Mouse (Mus musculus): ENCODE data around the gene Fto. TPM values are rescaled to one million over a fixed set of nuclear protein-coding genes. Genes with fewer than 3 reads are reported as not detected.

The Fto gene
- polyA plus RNA-seq, 1 experiment from 2014 or later: 55.3 TPM

DNA sequence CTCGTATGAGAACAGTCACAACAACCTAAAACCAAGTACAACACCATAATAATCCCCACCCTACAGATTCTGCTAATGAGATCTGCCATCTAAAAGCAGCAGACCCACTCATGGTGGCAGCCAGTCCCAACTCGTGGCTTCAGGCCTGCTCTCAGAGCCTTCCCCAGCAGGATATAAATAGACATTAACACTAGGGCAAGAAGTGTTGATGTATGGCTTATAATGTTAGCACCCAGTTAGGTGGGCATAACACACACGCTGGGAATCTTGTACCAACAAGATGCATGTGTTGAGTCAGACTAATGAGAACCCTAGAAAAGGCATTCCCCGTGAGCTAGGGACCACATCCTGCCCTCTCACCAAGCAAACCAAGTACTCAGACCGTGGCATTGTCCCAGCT, 240.1 kb downstream of the Fto start:
- no peak for TF ChIP-seq CTCF (IDR thresholded peaks at IDR 0.05; ENCODE audit: low read depth)
- Histone ChIP-seq H3K9me3 (replicated peaks; ENCODE audit: low read length) (no peaks in the 10 kb centered on the region), H3K4me3 (replicated peaks; ENCODE audit: low read depth, low read length) (no peak overlapping the region), H3K4me1 (replicated peaks; ENCODE audit: insufficient read depth, low read length) (no peaks in the 10 kb centered on the region), H3K36me3 (ENCODE audit: insufficient read depth, low read length) (no peaks in the 10 kb centered on the region), H3K27me3 (ENCODE audit: insufficient read depth, low read length) (no peaks in the 10 kb centered on the region), H3K27ac (no peak overlapping the region), H3K4me2 (ENCODE audit: low read length) (no peak overlapping the region), H3K9ac (ENCODE audit: low read depth, low read length) (no peak overlapping the region)
- DNase-seq (ENCODE audit: low spot score): no peak
- no peak for ATAC-seq (replicated peaks; ENCODE audit: low FRiP score, low read depth)
- WGBS: 76% methylated on average over 5 of the region's 5 CpGs

DNA sequence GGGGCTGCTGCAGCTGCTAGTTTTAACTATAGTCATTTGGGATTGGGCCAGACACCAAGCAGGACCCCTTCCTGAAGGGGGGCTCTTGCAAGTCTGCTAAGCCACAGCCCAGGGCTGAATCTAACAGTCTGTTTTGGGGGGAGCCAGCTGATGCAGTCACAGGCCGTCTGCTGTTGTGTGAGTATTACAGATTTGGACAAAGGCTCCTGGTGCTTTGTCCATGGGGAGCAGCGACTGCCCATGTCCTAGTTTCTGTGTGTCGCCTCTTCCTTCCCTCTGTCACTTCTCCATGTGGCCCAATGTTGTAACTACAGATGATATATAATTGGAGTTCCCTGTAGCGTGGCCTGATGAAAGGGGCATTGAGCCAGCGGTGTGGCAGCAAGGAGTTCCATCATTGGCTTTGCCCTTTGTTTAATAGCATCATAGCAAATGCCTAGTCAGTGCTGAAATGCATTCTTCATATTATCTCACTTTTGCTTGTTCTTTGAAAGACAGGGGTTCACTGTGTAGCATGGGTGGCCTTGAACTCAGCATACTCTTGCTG, 243.8 kb downstream of the Fto start:
- DNase-seq (ENCODE audit: low spot score) (no peak), ATAC-seq (replicated peaks; ENCODE audit: low FRiP score, low read depth) (no peak)
- TF ChIP-seq CTCF (IDR thresholded peaks at IDR 0.05; ENCODE audit: low read depth): no peak
- Histone ChIP-seq H3K4me1 (replicated peaks; ENCODE audit: insufficient read depth, low read length) (no peaks in the 10 kb centered on the region; the same call in 1 of the 2 replicates), H3K36me3 (ENCODE audit: insufficient read depth, low read length) (no peaks in the 10 kb centered on the region), H3K9me3 (replicated peaks; ENCODE audit: low read length) (no peaks in the 10 kb centered on the region), H3K4me2 (ENCODE audit: low read length) (no peak overlapping the region), H3K27me3 (ENCODE audit: insufficient read depth, low read length) (no peaks in the 10 kb centered on the region), H3K9ac (ENCODE audit: low read depth, low read length) (no peak overlapping the region), H3K4me3 (replicated peaks; ENCODE audit: low read depth, low read length) (no peak overlapping the region), H3K27ac (no peak overlapping the region)
- WGBS: 89% methylated on average over 5 of the region's 5 CpGs

DNA sequence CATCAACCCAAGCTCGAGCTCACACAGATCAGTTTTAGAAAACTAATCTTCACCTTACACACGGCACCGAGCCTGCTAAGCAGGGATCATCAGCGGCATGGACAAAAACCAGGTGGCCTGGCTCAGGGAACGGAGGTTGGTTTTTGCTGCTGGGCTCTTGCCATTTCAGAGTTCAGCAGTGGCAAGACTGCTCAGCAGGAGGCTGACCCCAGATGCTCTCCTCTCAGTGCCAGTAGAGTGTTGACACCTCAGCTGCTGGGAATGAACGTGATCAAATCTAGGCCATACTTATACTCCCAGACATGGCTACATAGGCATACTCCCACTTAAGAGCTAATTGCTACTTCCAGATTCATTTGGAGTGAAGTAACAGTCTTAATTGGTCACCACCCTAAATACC, 245.1 kb downstream of the Fto start:
- Histone ChIP-seq H3K36me3 (ENCODE audit: insufficient read depth, low read length) (no peaks in the 10 kb centered on the region), H3K9ac (ENCODE audit: low read depth, low read length) (no peak overlapping the region), H3K9me3 (replicated peaks; ENCODE audit: low read length) (no peaks in the 10 kb centered on the region), H3K4me2 (ENCODE audit: low read length) (no peak overlapping the region), H3K27me3 (ENCODE audit: insufficient read depth, low read length) (no peaks in the 10 kb centered on the region), H3K4me3 (replicated peaks; ENCODE audit: low read depth, low read length) (no peak overlapping the region), H3K27ac (no peak overlapping the region), H3K4me1 (replicated peaks; ENCODE audit: insufficient read depth, low read length) (no peaks in the 10 kb centered on the region; the same call in 1 of the 2 replicates)
- 58% methylated on average over 6 of the region's 6 CpGs for WGBS
- no peak for TF ChIP-seq CTCF (IDR thresholded peaks at IDR 0.05; ENCODE audit: low read depth)
- DNase-seq (ENCODE audit: low spot score): no peak
- no peak for ATAC-seq (replicated peaks; ENCODE audit: low FRiP score, low read depth)

DNA sequence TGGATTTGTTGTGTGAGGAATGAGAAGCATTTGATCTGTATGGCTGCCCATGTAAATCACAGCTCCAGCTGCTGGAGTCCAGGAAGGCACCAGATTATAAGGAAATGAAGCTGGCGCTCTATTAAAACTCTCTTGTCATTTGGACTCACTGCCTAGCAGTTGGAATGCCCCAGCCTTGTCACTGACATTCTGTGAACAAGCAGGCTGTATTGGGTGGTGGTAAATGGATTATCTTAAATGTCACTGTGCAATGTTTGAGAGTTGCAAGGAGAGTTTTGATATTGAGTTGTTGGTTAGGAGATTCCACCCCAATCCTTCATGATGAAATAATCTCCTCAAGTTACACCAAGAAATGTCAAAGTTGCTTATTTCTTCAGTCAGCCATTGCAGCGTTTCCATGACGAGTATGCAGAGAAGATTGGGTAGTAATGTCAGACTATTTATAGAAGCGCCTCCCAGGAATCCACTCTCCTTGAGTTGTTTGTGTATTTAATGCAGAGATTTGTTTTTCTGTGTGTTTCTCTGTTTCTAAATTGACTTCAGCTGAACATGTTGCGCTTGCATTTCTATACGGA, 246.8 kb downstream of the Fto start:
- DNase-seq (ENCODE audit: low spot score): no peak
- Histone ChIP-seq H3K9ac (ENCODE audit: low read depth, low read length) (no peak overlapping the region), H3K4me1 (replicated peaks; ENCODE audit: insufficient read depth, low read length) (no peaks in the 10 kb centered on the region; the same call in 1 of the 2 replicates), H3K27me3 (ENCODE audit: insufficient read depth, low read length) (no peaks in the 10 kb centered on the region), H3K9me3 (replicated peaks; ENCODE audit: low read length) (no peaks in the 10 kb centered on the region), H3K27ac (0 out of 2 replicates have a peak overlapping the region, but pooled peaks have one; percentile 10), H3K4me2 (ENCODE audit: low read length) (no peak overlapping the region), H3K4me3 (replicated peaks; ENCODE audit: low read depth, low read length) (no peak overlapping the region), H3K36me3 (ENCODE audit: insufficient read depth, low read length) (no peaks in the 10 kb centered on the region)
- TF ChIP-seq CTCF (IDR thresholded peaks at IDR 0.05; ENCODE audit: low read depth): no peak
- WGBS: 68% methylated on average over 6 of the region's 6 CpGs
- ATAC-seq (replicated peaks; ENCODE audit: low FRiP score, low read depth): no peak

DNA sequence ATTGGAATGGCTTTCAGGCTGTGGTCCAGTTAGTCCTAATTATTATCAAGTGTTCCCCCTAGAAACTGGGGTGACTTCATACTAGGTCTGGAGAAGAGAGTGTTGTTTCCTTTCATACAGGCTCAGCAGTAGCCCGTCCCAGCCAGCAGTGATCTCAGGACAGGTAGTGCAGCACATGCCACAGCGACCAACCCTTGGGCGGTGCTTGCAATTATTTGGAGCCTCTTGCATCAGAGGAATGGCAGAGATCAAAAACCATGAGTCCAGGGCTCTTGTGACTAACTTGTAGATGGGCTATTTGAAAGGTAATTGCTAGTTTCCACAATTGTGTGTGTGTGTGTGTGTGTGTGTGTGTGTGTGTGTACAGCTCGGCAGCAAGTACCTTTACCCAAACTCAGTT, 247.9 kb downstream of the Fto start:
- TF ChIP-seq CTCF (IDR thresholded peaks at IDR 0.05; ENCODE audit: low read depth): no peak
- 85% methylated on average over 4 of the region's 4 CpGs for WGBS
- no peak for ATAC-seq (replicated peaks; ENCODE audit: low FRiP score, low read depth)
- Histone ChIP-seq H3K27ac (no peak overlapping the region), H3K36me3 (ENCODE audit: insufficient read depth, low read length) (no peaks in the 10 kb centered on the region), H3K4me2 (ENCODE audit: low read length) (no peak overlapping the region), H3K9ac (ENCODE audit: low read depth, low read length) (no peak overlapping the region), H3K4me1 (replicated peaks; ENCODE audit: insufficient read depth, low read length) (peaks cover 4% of the 10 kb centered on the region), H3K9me3 (replicated peaks; ENCODE audit: low read length) (no peaks in the 10 kb centered on the region), H3K27me3 (ENCODE audit: insufficient read depth, low read length) (no peaks in the 10 kb centered on the region), H3K4me3 (replicated peaks; ENCODE audit: low read depth, low read length) (no peak overlapping the region)
- no peak for DNase-seq (ENCODE audit: low spot score)

DNA sequence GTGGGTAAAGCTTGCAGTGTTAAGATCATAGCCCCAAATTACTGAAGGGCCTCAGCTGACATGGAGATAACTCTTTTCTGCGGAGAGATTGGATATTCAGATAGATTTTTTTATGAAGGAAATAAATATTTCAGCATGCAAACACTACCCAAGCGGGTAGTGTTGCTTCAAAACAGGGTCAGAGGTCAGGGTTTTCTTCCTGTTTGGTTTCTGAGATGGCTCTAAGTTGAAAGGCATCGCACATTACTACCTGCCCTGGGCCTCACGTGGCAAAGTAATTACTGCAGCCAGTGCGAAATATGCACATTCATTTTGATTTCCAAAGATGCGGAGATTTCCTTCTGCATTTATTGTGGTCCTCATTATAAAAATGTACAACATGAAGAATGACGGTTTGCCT, 249.3 kb downstream of the Fto start:
- ATAC-seq (replicated peaks; ENCODE audit: low FRiP score, low read depth) (no peak), DNase-seq (ENCODE audit: low spot score) (no peak)
- Histone ChIP-seq H3K4me2 (ENCODE audit: low read length) (no peak overlapping the region), H3K4me3 (replicated peaks; ENCODE audit: low read depth, low read length) (no peak overlapping the region), H3K27ac (no peak overlapping the region), H3K9me3 (replicated peaks; ENCODE audit: low read length) (no peaks in the 10 kb centered on the region), H3K9ac (ENCODE audit: low read depth, low read length) (no peak overlapping the region), H3K27me3 (ENCODE audit: insufficient read depth, low read length) (no peaks in the 10 kb centered on the region), H3K36me3 (ENCODE audit: insufficient read depth, low read length) (no peaks in the 10 kb centered on the region), H3K4me1 (replicated peaks; ENCODE audit: insufficient read depth, low read length) (peaks cover 8% of the 10 kb centered on the region)
- TF ChIP-seq CTCF (IDR thresholded peaks at IDR 0.05; ENCODE audit: low read depth): no peak
- WGBS: 62% methylated on average over 7 of the region's 7 CpGs

DNA sequence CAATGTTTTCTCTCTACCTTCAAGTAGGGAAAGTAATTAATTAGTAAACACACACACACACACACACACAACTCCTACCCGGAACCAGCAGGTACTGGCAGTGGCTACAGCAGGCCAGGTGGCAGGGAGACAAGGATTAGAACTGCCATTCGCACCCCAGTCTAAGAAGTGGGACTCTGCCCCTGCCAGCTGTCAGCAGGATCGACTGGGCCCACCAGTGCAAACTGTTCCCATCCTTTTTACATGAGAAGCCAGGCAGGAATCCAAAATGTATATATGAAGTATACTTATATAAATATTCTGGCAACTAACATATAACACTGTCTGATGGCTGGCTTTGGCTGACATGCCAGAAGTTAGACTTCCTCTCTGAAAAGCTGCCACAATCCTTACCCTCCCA, 250.0 kb downstream of the Fto start:
- DNase-seq (ENCODE audit: low spot score) (no peak), ATAC-seq (replicated peaks; ENCODE audit: low FRiP score, low read depth) (no peak)
- TF ChIP-seq CTCF (IDR thresholded peaks at IDR 0.05; ENCODE audit: low read depth): no peak

More for the DNA sequence above, 250.0 kb downstream of the Fto start:
- H3K36me3 ChIP-seq (ENCODE audit: insufficient read depth, low read length): no peaks in the 10 kb centered on the region
- no peak overlapping the region for H3K4me2 ChIP-seq (ENCODE audit: low read length)
- H3K4me3 ChIP-seq (replicated peaks; ENCODE audit: low read depth, low read length): no peak overlapping the region
- no peak overlapping the region for H3K27ac ChIP-seq
- WGBS: 86% methylated on average over 3 of the region's 3 CpGs
- no peaks in the 10 kb centered on the region for H3K27me3 ChIP-seq (ENCODE audit: insufficient read depth, low read length)
- peaks cover 8% of the 10 kb centered on the region for H3K4me1 ChIP-seq (replicated peaks; ENCODE audit: insufficient read depth, low read length)
- no peak overlapping the region for H3K9ac ChIP-seq (ENCODE audit: low read depth, low read length)
- no peaks in the 10 kb centered on the region for H3K9me3 ChIP-seq (replicated peaks; ENCODE audit: low read length)
